Mouse (Mus musculus) heart, embryonic 16.5 days (tissue): ENCODE measurements around the gene Crxos. TPM values are rescaled to one million over a fixed set of nuclear protein-coding genes. Genes with fewer than 3 reads are reported as not detected.

Experiments
- ATAC-seq: fragments of 200-750 bp; cut with Nextera tagmentation; replicated peaks from 2 replicates; pipeline ENCODE4 v1.8.0; 2017; ENCODE audit warnings: moderate number of reproducible peaks; ENCODE audit not compliant: insufficient read depth, low FRiP score; ENCODE audit errors: extremely low read depth
- H3K27ac ChIP-seq: fragments of 300-500 bp; sonication (generic); 2 replicates; pipeline ENCODE4 v1.5.1; 2014; ENCODE audit warnings: mild to moderate bottlenecking, low read length, control low read depth, moderate library complexity
- H3K27me3 ChIP-seq: fragments of 300-500 bp; sonication (generic); 2 replicates; pipeline ENCODE4 v1.6.1; 2014; ENCODE audit warnings: low read length, mixed read lengths; ENCODE audit not compliant: control insufficient read depth, insufficient read depth
- H3K36me3 ChIP-seq: fragments of 300-500 bp; sonication (generic); 2 replicates; pipeline ENCODE4 v1.6.1; 2014; ENCODE audit not compliant: control insufficient read depth, insufficient read depth
- H3K4me1 ChIP-seq: fragments of 300-500 bp; sonication (generic); 2 replicates; pipeline ENCODE4 v1.6.1; 2014; ENCODE audit warnings: low read length, mixed read lengths; ENCODE audit not compliant: control insufficient read depth, insufficient read depth
- H3K4me2 ChIP-seq: fragments of 300-500 bp; sonication (generic); 2 replicates; pipeline ENCODE4 v1.6.1; 2014; ENCODE audit warnings: low read depth, mild to moderate bottlenecking, control low read depth, low read length
- H3K4me3 ChIP-seq: fragments of 300-500 bp; sonication (generic); 2 replicates; pipeline ENCODE4 v1.5.1; 2014; ENCODE audit warnings: mild to moderate bottlenecking, control low read depth, low read length
- H3K9ac ChIP-seq: fragments of 300-500 bp; sonication (generic); 2 replicates; pipeline ENCODE4 v1.6.1; 2014; ENCODE audit warnings: low read length, control low read depth
- H3K9me3 ChIP-seq: fragments of 300-500 bp; sonication (generic); replicated peaks from 2 replicates; pipeline ENCODE4 v1.6.1; 2016; ENCODE audit warnings: low read length; ENCODE audit not compliant: control insufficient read depth
- WGBS: fragments of 180-500 bp; shearing (Covaris S2); extraction: QIAGEN DNeasy Blood & Tissue Kit; methylation state at CpG from one replicate; pipeline ENCODE4 v1.1.7; 2014; 5-methylcytosine and 5-hydroxymethylcytosine counted together
- polyA plus RNA-seq: library from polyadenylated mRNA; unstranded; fragments of >200 nt; fragmentation: Nextera tagmentation; extraction: Ambion mirVana; gene quantifications from 2 replicates; pipeline ENCODE4 v1.2.1, GENCODE M21; 2015

The Crxos gene
- polyA plus RNA-seq = not detected in 2 replicates

DNA sequence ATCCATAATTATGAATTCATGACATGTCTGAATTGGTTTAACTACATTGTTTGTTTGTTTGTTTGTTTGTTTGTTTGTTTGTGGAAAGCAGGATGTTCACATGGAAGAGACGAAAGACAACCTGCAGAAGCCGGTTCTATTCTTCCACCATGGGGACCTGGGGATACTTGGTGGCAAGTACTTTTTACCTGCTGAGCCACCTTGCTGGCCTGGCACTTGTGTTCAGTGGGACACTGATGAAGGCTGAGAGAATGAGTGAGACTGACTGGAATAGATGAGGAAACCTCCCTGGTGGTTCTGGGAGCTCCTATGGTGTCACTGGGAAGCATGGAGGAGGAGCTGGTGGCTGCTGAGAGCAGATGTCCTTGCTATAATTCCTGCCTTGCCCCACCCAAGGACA lies at the start of gene Crxos:
Gene Crxos (plus strand): TSS at position 301 of the 400 bp plus-strand sequence.
- no peaks in the 10 kb centered on the region for H3K27me3 ChIP-seq
- H3K4me1 ChIP-seq = no peaks in the 10 kb centered on the region
- no peaks in the 10 kb centered on the region for H3K36me3 ChIP-seq
- ATAC-seq = no peak
- H3K27ac ChIP-seq = no peak within 1 kb of the TSS
- H3K4me3 ChIP-seq = no peak within 1 kb of the TSS
- H3K4me2 ChIP-seq = no peak within 1 kb of the TSS
- H3K9me3 ChIP-seq = no peaks in the 10 kb centered on the region
- no peak within 1 kb of the TSS for H3K9ac ChIP-seq
- WGBS = 70% methylated on average over 2 of the region's 2 CpGs

DNA sequence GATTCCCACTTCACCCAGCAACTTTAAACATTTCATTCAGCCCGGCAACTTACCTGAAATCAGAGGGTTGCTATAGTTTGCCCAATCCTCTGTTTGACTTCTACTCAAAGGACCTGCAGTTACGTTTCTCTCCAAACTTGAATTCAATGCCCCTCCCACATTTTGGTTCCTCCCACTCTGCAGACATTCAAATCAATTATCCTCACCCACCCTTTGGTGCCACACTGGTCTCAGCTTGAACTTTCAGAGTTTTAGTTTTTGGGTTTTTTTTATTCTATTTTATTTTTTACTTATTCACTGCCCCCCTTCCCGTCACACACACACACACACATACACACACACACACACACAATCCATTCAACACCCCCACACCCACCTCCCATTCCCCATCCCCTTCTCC lies 42.8 kb upstream of the Crxos start, which contains the start of gene Obox6:
Gene Obox6 (minus strand): TSS at position 101 of the 400 bp plus-strand sequence.
- Histone ChIP-seq H3K4me2 (no peak within 1 kb of the TSS), H3K27ac (no peak within 1 kb of the TSS), H3K27me3 (no peaks in the 10 kb centered on the region), H3K36me3 (no peaks in the 10 kb centered on the region), H3K4me3 (no peak within 1 kb of the TSS), H3K4me1 (no peaks in the 10 kb centered on the region), H3K9me3 (peaks cover 6% of the 10 kb centered on the region), H3K9ac (no peak within 1 kb of the TSS)
- 75% methylated on average over 3 of the region's 3 CpGs for WGBS
- no peak for ATAC-seq

DNA sequence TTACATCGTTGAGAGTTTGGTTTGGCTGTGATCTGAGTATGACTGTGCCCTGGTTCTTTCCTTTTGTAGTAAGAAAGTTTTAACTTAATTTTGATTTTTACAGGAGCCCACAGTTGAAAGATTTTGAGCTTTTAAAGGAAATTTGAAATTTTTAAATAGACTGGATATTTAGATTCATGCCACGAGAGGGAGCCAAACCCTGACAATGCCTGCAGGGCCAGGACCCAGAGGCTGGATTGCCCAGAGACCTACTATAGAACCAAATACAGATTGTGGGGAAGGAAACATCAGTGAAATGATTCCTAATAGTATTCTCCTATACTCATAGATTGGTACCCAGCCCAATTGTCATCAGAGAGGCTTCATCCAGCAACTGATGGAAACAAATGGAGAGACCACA lies 22.8 kb upstream of the Crxos start:
- no peak overlapping the region for H3K27ac ChIP-seq
- H3K27me3 ChIP-seq = no peaks in the 10 kb centered on the region
- H3K36me3 ChIP-seq = no peaks in the 10 kb centered on the region
- no peak overlapping the region for H3K4me2 ChIP-seq
- no peaks in the 10 kb centered on the region for H3K4me1 ChIP-seq
- WGBS = 24% methylated on average over 2 of the region's 2 CpGs
- no peak overlapping the region for H3K9ac ChIP-seq
- H3K9me3 ChIP-seq = no peaks in the 10 kb centered on the region
- H3K4me3 ChIP-seq = no peak overlapping the region
- ATAC-seq = no peak

DNA sequence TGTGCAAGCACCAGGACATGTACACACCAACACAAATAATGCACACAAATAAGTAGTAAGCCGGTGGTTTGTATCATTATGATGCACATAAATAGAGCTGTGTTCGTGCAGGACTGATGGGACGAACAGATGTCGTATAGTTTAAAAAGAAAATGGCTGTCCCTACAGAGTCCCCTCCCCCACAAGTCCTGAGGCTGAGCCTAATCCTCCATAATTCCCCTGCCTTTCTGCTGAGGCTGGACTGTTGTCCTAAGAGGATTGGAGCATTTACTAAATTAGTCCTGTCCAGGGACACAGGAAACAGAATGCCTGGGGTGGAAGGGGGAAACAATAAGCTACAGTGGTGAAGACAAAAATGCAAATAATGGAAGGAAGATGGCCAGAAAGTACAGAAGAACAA lies 18.3 kb upstream of the Crxos start:
- ATAC-seq = no peak
- Histone ChIP-seq H3K4me3 (no peak overlapping the region), H3K9ac (no peak overlapping the region), H3K4me1 (no peaks in the 10 kb centered on the region), H3K4me2 (no peak overlapping the region), H3K36me3 (no peaks in the 10 kb centered on the region), H3K27me3 (no peaks in the 10 kb centered on the region), H3K9me3 (no peaks in the 10 kb centered on the region), H3K27ac (no peak overlapping the region)
- 63% methylated on average over 4 of the region's 4 CpGs for WGBS

DNA sequence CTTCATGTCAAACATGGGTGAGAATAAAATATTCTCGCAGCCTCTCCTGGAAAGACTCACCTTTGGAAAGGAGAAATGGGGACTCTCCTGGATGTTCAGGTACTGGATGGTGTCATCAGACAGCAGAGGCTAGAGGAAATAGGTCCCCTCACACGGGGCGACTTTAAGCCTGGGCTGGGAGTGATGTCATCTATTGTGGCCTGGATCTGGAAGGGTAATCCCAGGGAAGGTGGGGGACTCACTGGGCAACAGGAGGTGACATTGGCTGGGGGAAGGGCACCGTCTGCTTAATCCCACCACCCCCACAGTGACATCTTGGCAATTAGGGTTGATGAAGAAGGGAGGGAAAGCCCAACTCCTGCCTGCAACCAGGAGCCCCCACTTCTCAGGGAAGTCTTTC lies 2.7 kb upstream of the Crxos start, which contains the start of gene Crx:
Gene Crx (minus strand): TSS at position 213 of the 400 bp plus-strand sequence.
- ATAC-seq = no peak
- H3K9ac ChIP-seq = no peak within 1 kb of the TSS
- H3K4me3 ChIP-seq = no peak within 1 kb of the TSS
- WGBS = 29% methylated on average over 4 of the region's 4 CpGs
- H3K36me3 ChIP-seq = no peaks in the 10 kb centered on the region
- H3K4me1 ChIP-seq = no peaks in the 10 kb centered on the region
- no peak within 1 kb of the TSS for H3K4me2 ChIP-seq
- no peaks in the 10 kb centered on the region for H3K27me3 ChIP-seq
- H3K27ac ChIP-seq = no peak within 1 kb of the TSS
- H3K9me3 ChIP-seq = no peaks in the 10 kb centered on the region

DNA sequence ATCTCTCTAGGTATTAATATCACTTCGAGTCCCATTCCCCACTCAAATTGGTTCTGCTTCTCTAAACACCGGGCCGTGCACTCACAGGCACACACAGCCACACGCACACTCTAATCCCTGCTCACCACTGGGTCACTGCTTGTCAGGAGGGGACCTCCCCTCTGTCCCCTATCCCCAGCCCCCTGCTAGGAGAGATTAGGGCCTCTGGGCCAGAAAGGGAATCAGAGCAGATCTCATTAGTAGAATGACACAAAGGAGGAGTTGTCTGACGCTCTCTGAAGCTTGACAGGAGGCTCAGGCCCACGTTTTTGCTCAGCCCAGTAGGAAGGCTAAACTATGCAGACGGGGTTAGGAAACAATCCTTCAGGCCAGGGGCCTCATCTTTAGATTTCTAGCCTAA lies 1.0 kb upstream of the Crxos start:
- no peak overlapping the region for H3K27ac ChIP-seq
- no peak for ATAC-seq
- H3K4me3 ChIP-seq = no peak overlapping the region
- H3K36me3 ChIP-seq = no peaks in the 10 kb centered on the region
- H3K9ac ChIP-seq = no peak overlapping the region
- no peaks in the 10 kb centered on the region for H3K9me3 ChIP-seq
- no peak overlapping the region for H3K4me2 ChIP-seq
- H3K27me3 ChIP-seq = no peaks in the 10 kb centered on the region
- 13% methylated on average over 7 of the region's 7 CpGs for WGBS
- no peaks in the 10 kb centered on the region for H3K4me1 ChIP-seq

DNA sequence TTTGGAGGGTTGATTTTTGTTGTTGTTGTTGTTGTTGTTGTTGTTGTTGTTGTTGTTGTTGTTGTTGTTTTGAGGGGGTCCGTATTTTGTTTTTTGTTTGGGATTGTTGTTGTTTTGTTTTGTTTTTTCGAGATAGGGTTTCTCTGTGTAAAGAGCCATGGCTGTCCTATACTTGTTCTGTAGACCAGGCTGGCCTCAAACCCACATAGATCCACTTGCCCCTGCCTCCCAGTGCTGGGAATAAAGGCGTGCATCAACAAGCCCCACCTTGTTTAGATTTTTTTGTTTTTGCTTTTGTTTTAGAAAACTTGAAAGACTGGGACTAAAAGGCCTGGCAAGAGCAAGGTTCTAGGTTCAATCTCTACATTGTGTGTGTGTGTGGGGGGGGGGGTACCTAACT lies 586 bp upstream of the Crxos start:
- no peak overlapping the region for H3K4me2 ChIP-seq
- H3K4me3 ChIP-seq = no peak overlapping the region
- H3K9me3 ChIP-seq = no peaks in the 10 kb centered on the region
- no peak for ATAC-seq
- H3K9ac ChIP-seq = no peak overlapping the region
- WGBS = 60% methylated on average over 3 of the region's 3 CpGs
- no peak overlapping the region for H3K27ac ChIP-seq
- no peaks in the 10 kb centered on the region for H3K36me3 ChIP-seq
- no peaks in the 10 kb centered on the region for H3K27me3 ChIP-seq
- no peaks in the 10 kb centered on the region for H3K4me1 ChIP-seq

DNA sequence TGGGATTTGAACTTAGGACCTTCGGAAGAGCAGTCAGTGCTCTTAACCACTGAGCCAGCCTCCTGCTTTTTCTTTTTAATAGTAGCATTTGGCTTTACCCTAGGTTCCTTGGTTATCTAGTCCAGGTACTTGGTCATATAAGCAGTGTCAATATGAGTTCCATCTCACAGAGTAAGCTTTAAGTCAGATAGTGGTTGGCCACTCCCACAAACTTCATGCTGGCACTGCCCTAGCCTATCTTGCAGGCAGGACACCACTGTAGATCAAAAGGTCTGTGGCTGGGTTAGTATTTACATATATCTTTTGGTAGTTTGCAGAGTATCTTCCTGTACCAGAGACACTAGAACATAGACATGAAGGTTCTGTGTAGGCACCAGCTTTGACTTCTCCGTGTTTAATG lies 1.7 kb downstream of the Crxos start:
- no peak overlapping the region for H3K27ac ChIP-seq
- H3K27me3 ChIP-seq = no peaks in the 10 kb centered on the region
- 82% methylated on average over 2 of the region's 2 CpGs for WGBS
- ATAC-seq = no peak
- H3K9ac ChIP-seq = no peak overlapping the region
- no peaks in the 10 kb centered on the region for H3K4me1 ChIP-seq
- no peaks in the 10 kb centered on the region for H3K9me3 ChIP-seq
- H3K36me3 ChIP-seq = no peaks in the 10 kb centered on the region
- no peak overlapping the region for H3K4me3 ChIP-seq
- no peak overlapping the region for H3K4me2 ChIP-seq

DNA sequence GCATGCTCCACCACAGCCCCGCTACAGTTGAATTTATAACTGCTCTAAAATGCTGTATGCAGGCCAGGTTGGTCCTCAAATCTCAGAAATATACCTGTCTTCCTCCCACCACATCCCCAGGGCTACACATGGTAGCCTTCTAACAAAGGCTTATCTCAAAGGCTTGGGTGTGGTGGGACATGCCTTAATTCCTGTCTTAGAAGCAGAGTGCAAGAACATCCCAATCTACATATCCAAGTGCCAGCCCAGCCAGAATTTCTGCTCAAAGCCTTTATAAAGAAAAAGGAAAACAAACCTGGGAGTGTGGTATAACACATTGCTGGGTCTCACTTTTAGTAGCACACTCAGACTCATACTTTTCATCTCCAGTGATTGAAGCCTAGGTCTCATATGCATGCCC lies 11.8 kb downstream of the Crxos start:
- H3K4me3 ChIP-seq = no peak overlapping the region
- ATAC-seq = no peak
- H3K36me3 ChIP-seq = no peaks in the 10 kb centered on the region
- no peak overlapping the region for H3K27ac ChIP-seq
- no peaks in the 10 kb centered on the region for H3K9me3 ChIP-seq
- 47% methylated on average over 1 of the region's 1 CpGs for WGBS
- no peak overlapping the region for H3K9ac ChIP-seq
- no peak overlapping the region for H3K4me2 ChIP-seq
- no peaks in the 10 kb centered on the region for H3K27me3 ChIP-seq
- H3K4me1 ChIP-seq = no peaks in the 10 kb centered on the region
